Mouse (Mus musculus): ENCODE results near the gene Ebf1.

The Ebf1 gene

GRCm38 (mm10) chr11:44738046-44738445, 120.9 kb downstream of the Ebf1 start:
- no peak for DNase-seq (ENCODE audit: low read depth, low spot score)

DNA sequence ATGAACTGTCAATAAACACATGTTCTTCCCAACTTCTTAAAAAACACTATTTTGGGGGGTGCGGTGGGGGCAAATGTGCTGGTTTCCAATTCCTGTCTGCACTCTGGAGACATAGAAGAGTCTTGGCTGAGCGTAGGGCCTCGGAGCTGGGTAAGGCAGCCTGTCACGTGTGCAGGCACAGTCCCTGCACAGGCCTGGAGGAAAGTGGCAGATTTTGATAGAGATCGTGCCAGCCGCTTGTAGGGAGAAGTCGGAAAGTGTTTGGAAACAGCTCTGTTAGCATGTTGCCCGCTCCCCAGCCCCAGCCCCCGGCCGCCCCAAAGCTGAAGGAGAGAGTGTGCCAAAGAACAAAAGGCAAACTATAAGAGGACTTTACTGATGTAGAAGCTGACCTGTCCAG, 121.7 kb downstream of the Ebf1 start:
- no peak for DNase-seq (ENCODE audit: low read depth, low spot score)

DNA sequence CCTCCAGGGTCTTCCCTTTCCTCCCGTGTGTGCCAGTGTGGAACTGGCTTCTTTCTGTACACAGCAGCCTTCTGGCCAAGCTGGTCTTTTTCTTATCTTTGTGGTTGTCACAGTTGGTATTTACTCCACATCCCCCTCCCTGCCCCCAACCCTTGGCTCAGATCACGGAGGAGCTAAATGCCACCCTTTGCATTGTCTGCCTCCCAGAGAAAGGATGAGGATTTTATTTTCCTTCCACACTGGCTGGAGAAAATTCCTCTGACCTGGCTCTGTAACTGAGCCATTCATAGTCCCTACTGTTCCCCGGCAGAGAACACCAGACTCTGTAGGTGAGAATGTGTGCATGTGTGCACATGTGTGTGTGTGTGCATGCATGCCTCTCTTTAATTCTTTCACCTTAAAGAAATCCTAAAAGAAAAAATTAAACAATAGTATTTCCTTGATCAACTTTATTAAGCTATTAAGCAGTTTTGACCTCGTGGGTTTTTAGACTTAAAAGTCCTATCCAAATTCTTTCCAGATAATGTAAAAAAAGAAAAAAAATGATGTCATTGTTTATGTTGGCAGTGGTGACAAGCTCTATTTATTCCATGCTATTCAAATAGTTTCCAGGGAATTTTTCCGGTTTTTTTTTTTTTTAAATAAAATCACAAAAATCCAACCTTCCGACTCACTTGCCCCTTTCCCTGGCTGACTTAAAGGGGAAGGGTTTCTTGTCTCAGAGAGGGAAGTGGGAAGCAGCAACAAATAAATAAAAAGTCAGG, 123.3 kb downstream of the Ebf1 start:
- DNase-seq (ENCODE audit: low read depth, low spot score), result no peak

- DNase-seq (ENCODE audit: low read depth, low spot score), result no peak
Observed at GRCm38 (mm10) chr11:44741042-44741491, 124.0 kb downstream of the Ebf1 start.

DNA sequence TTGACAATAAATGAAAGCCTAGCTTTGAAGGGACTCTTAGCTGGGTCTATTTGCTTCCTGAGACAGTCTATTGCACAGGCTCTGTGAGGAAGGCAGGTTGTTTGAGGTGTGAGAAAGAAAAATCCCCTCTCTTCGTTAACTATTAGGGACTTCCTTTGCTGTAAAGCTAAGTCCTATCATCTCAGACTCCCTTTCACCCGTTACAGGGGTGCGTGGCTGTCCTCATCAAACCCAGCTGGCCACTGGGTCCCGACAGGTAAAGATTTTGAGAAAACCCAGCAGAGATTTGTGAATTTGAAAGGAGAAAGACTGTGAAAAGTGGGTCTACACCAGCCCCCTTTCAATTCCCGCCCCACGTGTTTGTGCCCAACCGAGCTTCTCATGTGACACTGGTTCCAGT, 127.3 kb downstream of the Ebf1 start:
- DNase-seq (ENCODE audit: low read depth, low spot score), result no peak

GRCm38 (mm10) chr11:44745946-44746345, 128.8 kb downstream of the Ebf1 start:
- DNase-seq (ENCODE audit: low read depth, low spot score), result no peak

DNA sequence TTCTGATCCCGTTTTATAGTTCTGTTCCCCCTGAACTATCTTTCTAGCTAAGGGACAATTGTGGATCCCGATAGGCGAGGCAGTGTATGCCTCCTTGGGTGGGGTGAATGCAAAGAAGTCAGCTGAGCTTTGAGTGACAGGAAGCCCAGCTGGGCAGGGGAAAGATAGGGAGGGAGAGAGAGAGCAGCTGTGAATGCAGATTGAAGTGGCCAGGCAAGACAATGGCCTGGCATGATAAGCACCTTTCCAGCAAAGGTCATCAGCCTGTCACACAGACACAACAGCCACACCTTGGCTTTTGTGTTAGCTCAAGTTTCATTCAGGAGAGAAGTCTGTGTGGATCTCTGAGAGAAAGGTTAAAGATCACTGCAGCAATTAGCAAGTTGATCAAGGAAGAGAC, 129.6 kb downstream of the Ebf1 start:
- DNase-seq (ENCODE audit: low read depth, low spot score), result no peak

- DNase-seq (ENCODE audit: low read depth, low spot score), result no peak
Observed at GRCm38 (mm10) chr11:44749309-44749708, 132.2 kb downstream of the Ebf1 start.

GRCm38 (mm10) chr11:44754336-44754735, 137.2 kb downstream of the Ebf1 start:
- DNase-seq (ENCODE audit: low read depth, low spot score), result no peak

GRCm38 (mm10) chr11:44756321-44756720, 139.2 kb downstream of the Ebf1 start:
- DNase-seq (ENCODE audit: low read depth, low spot score), result no peak

DNA sequence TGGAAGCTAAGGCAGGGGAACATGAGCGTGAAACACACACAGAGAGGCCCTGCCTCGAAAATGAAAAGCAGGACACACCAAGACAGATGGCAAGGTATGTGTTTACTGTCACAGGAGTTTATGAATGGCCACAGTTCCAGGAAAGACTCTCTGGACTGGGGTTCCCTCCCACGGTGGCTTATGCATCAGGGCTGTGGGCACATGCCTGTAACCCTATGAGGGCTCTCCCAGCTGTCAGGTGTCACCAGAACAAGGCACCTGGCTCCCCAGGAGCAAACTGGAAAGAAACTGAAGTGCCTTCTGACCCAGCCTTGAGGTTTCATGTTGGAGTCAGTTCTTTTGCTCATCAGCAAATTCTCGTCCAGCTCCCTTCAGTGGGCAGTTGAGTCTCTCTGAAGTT, 141.7 kb downstream of the Ebf1 start:
- DNase-seq (ENCODE audit: low read depth, low spot score), result peak; percentile 47

- peak; percentile 53 for DNase-seq (ENCODE audit: low read depth, low spot score)
Observed at GRCm38 (mm10) chr11:44761128-44761996, 144.2 kb downstream of the Ebf1 start.

DNA sequence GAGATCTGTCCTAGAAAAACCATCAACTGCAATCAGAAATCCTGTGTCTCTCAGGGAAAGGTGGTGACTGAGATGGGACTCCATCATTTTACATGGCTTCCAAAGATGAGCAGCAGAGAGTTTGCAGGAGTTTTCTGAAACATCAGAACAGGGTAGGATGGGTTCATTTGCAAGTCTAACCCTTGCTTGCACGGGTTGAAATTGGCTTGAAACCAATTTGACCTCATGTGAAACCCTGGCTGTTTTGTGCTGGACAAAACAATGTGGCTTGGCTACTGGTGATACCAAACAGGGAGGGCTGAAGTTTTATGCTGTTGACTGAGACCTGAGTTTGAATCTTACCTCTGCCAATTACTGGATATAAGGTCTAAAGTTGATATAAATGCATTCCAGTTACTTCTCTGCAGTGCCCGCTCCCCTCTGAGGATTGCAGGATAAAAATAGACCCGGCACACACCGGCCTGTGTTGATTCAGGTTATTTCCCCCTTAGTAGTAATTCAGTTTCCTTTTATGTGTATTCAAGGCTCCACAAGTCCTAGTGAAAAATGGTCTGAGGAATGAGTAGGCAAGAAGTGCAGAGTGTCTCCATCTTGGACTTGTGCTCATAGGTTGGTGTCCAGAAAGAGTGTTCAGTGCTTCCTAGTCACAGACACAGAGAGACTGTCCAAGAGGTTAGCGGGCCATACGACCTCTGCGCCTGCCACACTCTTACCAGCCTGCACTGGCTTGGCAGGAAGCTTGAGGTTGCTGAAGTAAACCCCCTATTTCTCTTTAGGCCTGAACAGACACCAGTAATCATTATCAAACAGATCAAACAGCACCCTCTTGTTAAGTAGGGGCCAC, 147.1 kb downstream of the Ebf1 start:
- DNase-seq (ENCODE audit: low read depth, low spot score), result peak; percentile 88

GRCm38 (mm10) chr11:44764988-44765387, 147.9 kb downstream of the Ebf1 start:
- peak; percentile 92 for DNase-seq (ENCODE audit: low read depth, low spot score)

- peak; percentile 16 for DNase-seq (ENCODE audit: low read depth, low spot score)
Observed at GRCm38 (mm10) chr11:44766246-44766645, 149.1 kb downstream of the Ebf1 start.

DNA sequence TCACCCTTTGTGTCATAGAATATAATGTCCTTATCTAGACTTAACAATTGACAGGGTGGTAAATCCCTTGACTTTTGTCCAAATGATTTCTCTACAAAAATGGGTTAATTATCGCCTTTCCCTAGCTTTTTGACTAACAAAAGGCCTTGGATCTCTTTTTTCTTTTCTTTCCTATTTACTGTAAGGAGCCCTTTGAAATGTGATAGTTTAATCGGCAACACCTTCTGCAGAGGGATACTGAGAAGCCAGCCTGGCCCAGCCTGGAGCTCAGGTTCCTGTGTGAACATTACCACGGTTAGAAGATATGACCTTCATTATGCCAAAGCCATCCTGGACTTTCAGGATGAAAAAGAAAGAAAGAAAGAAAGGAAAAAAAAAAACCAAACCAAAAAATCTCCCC, 150.2 kb downstream of the Ebf1 start:
- DNase-seq (ENCODE audit: low read depth, low spot score), result no peak

DNA sequence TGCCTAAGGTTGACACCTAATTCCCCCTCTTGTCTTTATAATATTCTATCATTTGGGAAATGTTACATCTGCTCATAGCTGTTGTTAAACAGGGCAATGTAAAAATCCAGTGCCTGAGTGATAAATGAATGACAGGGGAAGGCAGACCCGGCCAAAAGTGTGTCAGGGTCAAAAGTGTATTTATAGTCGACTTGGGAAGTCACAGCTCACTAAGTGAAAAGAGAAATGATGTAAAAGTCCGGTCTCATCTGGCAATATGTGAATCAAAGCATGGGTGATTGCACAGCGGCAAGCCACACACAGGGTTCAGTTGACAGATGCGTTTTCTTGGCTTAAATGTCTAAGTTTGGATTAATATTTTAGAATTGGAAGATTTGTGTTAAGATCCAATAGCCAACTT, 151.2 kb downstream of the Ebf1 start:
- DNase-seq (ENCODE audit: low read depth, low spot score), result no peak

DNA sequence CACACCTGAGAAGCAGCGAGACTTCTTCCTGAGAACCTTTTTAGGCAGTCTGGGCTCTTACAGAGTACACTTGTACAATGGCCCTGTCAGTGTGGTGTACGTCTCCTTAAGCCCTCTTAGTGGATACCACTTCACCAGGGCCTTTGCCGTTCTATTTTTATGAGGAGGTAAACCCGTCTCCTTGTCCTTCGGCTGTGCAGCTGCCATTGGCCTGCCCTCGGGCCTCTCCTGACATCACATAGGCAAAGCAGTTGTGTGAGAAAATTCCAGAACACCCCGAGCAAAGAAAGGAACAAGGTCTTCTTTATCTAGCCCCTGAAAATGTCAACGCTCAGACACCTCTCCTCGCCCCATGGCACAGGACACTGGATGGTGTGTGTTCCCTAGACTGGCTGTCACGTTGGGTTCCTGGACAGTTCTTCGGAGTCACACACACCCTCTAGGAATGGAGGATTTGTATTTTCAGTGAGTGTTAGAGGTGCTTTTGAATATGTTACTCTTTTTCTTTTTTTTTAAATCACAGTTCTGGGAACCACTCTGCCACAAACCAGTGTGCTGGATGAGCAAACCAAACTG, 154.0 kb downstream of the Ebf1 start:
- DNase-seq (ENCODE audit: low read depth, low spot score), result no peak

- peak; percentile 42 for DNase-seq (ENCODE audit: low read depth, low spot score)
Observed at GRCm38 (mm10) chr11:44774411-44774810, 157.3 kb downstream of the Ebf1 start.

GRCm38 (mm10) chr11:44775549-44775948, 158.4 kb downstream of the Ebf1 start:
- DNase-seq (ENCODE audit: low read depth, low spot score), result no peak

GRCm38 (mm10) chr11:44776556-44776955, 159.4 kb downstream of the Ebf1 start:
- DNase-seq (ENCODE audit: low read depth, low spot score), result no peak

Measured in A20 (cell line).